Mouse (Mus musculus) brain, embryonic 14.5 days (tissue): ENCODE measurements around the gene Gstp3.
"Not testable (repeated sequence)": the region's sequence is repeated elsewhere in the genome, so short reads cannot be mapped to it uniquely, and the experiment has no call there.

ENCODE experiments used
- CTCF ChIP-seq: fragments of 200-500 bp; IDR thresholded peaks from 2 replicates; pipeline ENCODE4 v1.5.1; 2012; ENCODE audit warnings: inconsistent platforms, mild to moderate bottlenecking, moderate library complexity, borderline replicate concordance; ENCODE audit not compliant: insufficient read depth, insufficient read length; ENCODE audit errors: extremely low read depth
- POLR2A ChIP-seq: fragments of 200-500 bp; IDR thresholded peaks from 2 replicates; pipeline ENCODE4 v1.6.1; 2012; ENCODE audit warnings: mild to moderate bottlenecking, inconsistent platforms, borderline replicate concordance; ENCODE audit not compliant: poor library complexity, insufficient read depth, insufficient read length, severe bottlenecking; ENCODE audit errors: extremely low read depth

DNA sequence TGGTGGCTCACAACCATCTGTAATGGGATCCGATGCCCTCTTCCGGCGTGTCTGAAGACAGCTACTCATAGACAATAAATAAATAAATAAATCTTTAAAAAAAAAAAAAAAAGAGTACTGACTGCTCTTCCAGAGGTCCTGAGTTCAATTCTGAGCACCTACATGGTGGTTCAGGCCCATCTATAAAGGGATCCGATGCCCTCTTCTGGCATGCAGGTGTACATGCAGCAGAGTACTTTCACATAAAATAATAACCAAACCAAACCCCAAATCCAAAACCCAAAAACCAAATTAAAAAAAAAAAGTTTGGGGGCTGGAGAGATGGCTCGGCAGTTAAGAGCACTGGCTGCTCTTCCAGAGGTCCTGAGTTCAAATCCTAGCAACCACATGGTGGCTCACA, 10.3 kb downstream of the Gstp3 start:
- not testable (repeated sequence) for TF ChIP-seq CTCF, POLR2A
